Mouse (Mus musculus): ENCODE results near the gene Cnn3. TPM values are rescaled to one million over a fixed set of nuclear protein-coding genes. Genes with fewer than 3 reads are reported as not detected.
A peak's percentile ranks its signal among the peaks of the same experiment; 100 is the strongest.

Cnn3 gene
- polyA plus RNA-seq, 1 experiment from 2014 or later, result 720 TPM

GRCm38 (mm10) chr3:121426621-121427519 lies 573 bp downstream of the Cnn3 start:
- Histone ChIP-seq H3K4me2 (peak overlapping the region; percentile 86), H3K4me3 (peak overlapping the region; percentile 78), H3K4me1 (peaks cover 31% of the 10 kb centered on the region), H3K27me3 (no peaks in the 10 kb centered on the region), H3K27ac (peak overlapping the region; percentile 99), H3K36me3 (no peaks in the 10 kb centered on the region), H3K9me3 (no peaks in the 10 kb centered on the region), H3K9ac (peak overlapping the region; percentile 96)
- under 1% methylated on average over 90 of the region's 93 CpGs for WGBS
- ATAC-seq (ENCODE audit: insufficient number of reproducible peaks, low FRiP score, low TSS enrichment, low read depth), result peak; percentile 74

GRCm38 (mm10) chr3:121427520-121427908 lies 1.2 kb downstream of the Cnn3 start:
- H3K27ac ChIP-seq, result peak overlapping the region; percentile 99
- peaks cover 37% of the 10 kb centered on the region for H3K4me1 ChIP-seq
- H3K9me3 ChIP-seq, result no peaks in the 10 kb centered on the region
- no peaks in the 10 kb centered on the region for H3K27me3 ChIP-seq
- H3K4me3 ChIP-seq, result peak overlapping the region; percentile 78
- H3K9ac ChIP-seq, result peak overlapping the region; percentile 96
- peak overlapping the region; percentile 86 for H3K4me2 ChIP-seq
- H3K36me3 ChIP-seq, result no peaks in the 10 kb centered on the region
- WGBS, result 0% methylated on average over 13 of the region's 13 CpGs
- peak; percentile 56 for ATAC-seq (ENCODE audit: insufficient number of reproducible peaks, low FRiP score, low TSS enrichment, low read depth)

GRCm38 (mm10) chr3:121428230-121428629 lies 1.9 kb downstream of the Cnn3 start:
- WGBS, result 6% methylated on average over 8 of the region's 8 CpGs
- H3K27ac ChIP-seq, result peak overlapping the region; percentile 99
- peaks cover 44% of the 10 kb centered on the region for H3K4me1 ChIP-seq
- no peaks in the 10 kb centered on the region for H3K27me3 ChIP-seq
- H3K4me2 ChIP-seq, result peak overlapping the region; percentile 86
- H3K9me3 ChIP-seq, result no peaks in the 10 kb centered on the region
- peak overlapping the region; percentile 96 for H3K9ac ChIP-seq
- peak overlapping the region; percentile 78 for H3K4me3 ChIP-seq
- no peaks in the 10 kb centered on the region for H3K36me3 ChIP-seq
- no peak for ATAC-seq (ENCODE audit: insufficient number of reproducible peaks, low FRiP score, low TSS enrichment, low read depth)

- Histone ChIP-seq H3K4me3 (peak overlapping the region; percentile 78), H3K4me1 (peaks cover 50% of the 10 kb centered on the region), H3K27ac (peak overlapping the region; percentile 99; the same call in 1 of the 2 replicates), H3K36me3 (no peaks in the 10 kb centered on the region), H3K27me3 (no peaks in the 10 kb centered on the region), H3K9ac (no peak overlapping the region), H3K9me3 (no peaks in the 10 kb centered on the region), H3K4me2 (peak overlapping the region; percentile 86)
- ATAC-seq (ENCODE audit: insufficient number of reproducible peaks, low FRiP score, low TSS enrichment, low read depth), result no peak
- 38% methylated on average over 11 of the region's 11 CpGs for WGBS
Observed at GRCm38 (mm10) chr3:121428696-121429259, 2.5 kb downstream of the Cnn3 start.

GRCm38 (mm10) chr3:121429469-121429868 lies 3.2 kb downstream of the Cnn3 start:
- Histone ChIP-seq H3K4me2 (peak overlapping the region; percentile 86; the same call in 1 of the 2 replicates), H3K27ac (peak overlapping the region; percentile 18; the same call in 1 of the 2 replicates), H3K27me3 (no peaks in the 10 kb centered on the region), H3K36me3 (no peaks in the 10 kb centered on the region), H3K9ac (no peak overlapping the region), H3K4me3 (peak overlapping the region; percentile 78; the same call in 1 of the 2 replicates), H3K9me3 (no peaks in the 10 kb centered on the region), H3K4me1 (peaks cover 57% of the 10 kb centered on the region)
- 68% methylated on average over 3 of the region's 3 CpGs for WGBS
- no peak for ATAC-seq (ENCODE audit: insufficient number of reproducible peaks, low FRiP score, low TSS enrichment, low read depth)

GRCm38 (mm10) chr3:121430289-121430936 lies 4.1 kb downstream of the Cnn3 start:
- ATAC-seq (ENCODE audit: insufficient number of reproducible peaks, low FRiP score, low TSS enrichment, low read depth), result no peak
- Histone ChIP-seq H3K27ac (no peak overlapping the region), H3K4me3 (no peak overlapping the region), H3K9ac (no peak overlapping the region), H3K4me2 (0 out of 2 replicates have a peak overlapping the region, but pooled peaks have one; percentile 12), H3K36me3 (no peaks in the 10 kb centered on the region), H3K27me3 (no peaks in the 10 kb centered on the region), H3K4me1 (peaks cover 66% of the 10 kb centered on the region), H3K9me3 (no peaks in the 10 kb centered on the region)
- WGBS, result 50% methylated on average over 7 of the region's 7 CpGs

- H3K27me3 ChIP-seq, result no peaks in the 10 kb centered on the region
- no peaks in the 10 kb centered on the region for H3K9me3 ChIP-seq
- H3K4me2 ChIP-seq, result peak overlapping the region; percentile 41
- H3K36me3 ChIP-seq, result 0 out of 2 replicates have a peak, but pooled peaks cover 4% of the 10 kb centered on the region
- no peak for ATAC-seq (ENCODE audit: insufficient number of reproducible peaks, low FRiP score, low TSS enrichment, low read depth)
- WGBS, result 53% methylated on average over 6 of the region's 6 CpGs
- peaks cover 80% of the 10 kb centered on the region for H3K4me1 ChIP-seq
- peak overlapping the region; percentile 90 for H3K27ac ChIP-seq
- H3K9ac ChIP-seq, result no peak overlapping the region
- H3K4me3 ChIP-seq, result no peak overlapping the region
Observed at GRCm38 (mm10) chr3:121433359-121433758, 7.1 kb downstream of the Cnn3 start.

- H3K36me3 ChIP-seq, result 0 out of 2 replicates have a peak, but pooled peaks cover 4% of the 10 kb centered on the region
- H3K4me3 ChIP-seq, result 0 out of 2 replicates have a peak overlapping the region, but pooled peaks have one; percentile 8
- H3K4me2 ChIP-seq, result peak overlapping the region; percentile 41
- peaks cover 81% of the 10 kb centered on the region for H3K4me1 ChIP-seq
- H3K9ac ChIP-seq, result no peak overlapping the region
- 10% methylated on average over 8 of the region's 8 CpGs for WGBS
- H3K27me3 ChIP-seq, result no peaks in the 10 kb centered on the region
- no peaks in the 10 kb centered on the region for H3K9me3 ChIP-seq
- H3K27ac ChIP-seq, result peak overlapping the region; percentile 90
- peak; percentile 76 for ATAC-seq (ENCODE audit: insufficient number of reproducible peaks, low FRiP score, low TSS enrichment, low read depth)
Observed at GRCm38 (mm10) chr3:121433968-121434533, 7.8 kb downstream of the Cnn3 start.

- H3K4me3 ChIP-seq, result no peak overlapping the region
- H3K36me3 ChIP-seq, result 0 out of 2 replicates have a peak, but pooled peaks cover 4% of the 10 kb centered on the region
- no peaks in the 10 kb centered on the region for H3K27me3 ChIP-seq
- peaks cover 82% of the 10 kb centered on the region for H3K4me1 ChIP-seq
- WGBS, result 69% methylated on average over 5 of the region's 5 CpGs
- H3K9ac ChIP-seq, result no peak overlapping the region
- no peak for ATAC-seq (ENCODE audit: insufficient number of reproducible peaks, low FRiP score, low TSS enrichment, low read depth)
- no peaks in the 10 kb centered on the region for H3K9me3 ChIP-seq
- peak overlapping the region; percentile 90 for H3K27ac ChIP-seq
- H3K4me2 ChIP-seq, result no peak overlapping the region
Observed at GRCm38 (mm10) chr3:121435296-121435695, 9.0 kb downstream of the Cnn3 start.

GRCm38 (mm10) chr3:121437070-121437469 lies 10.8 kb downstream of the Cnn3 start:
- Histone ChIP-seq H3K4me3 (no peak overlapping the region), H3K27ac (peak overlapping the region; percentile 43; the same call in 1 of the 2 replicates), H3K4me1 (peaks cover 78% of the 10 kb centered on the region), H3K9ac (no peak overlapping the region), H3K36me3 (peaks cover 10% of the 10 kb centered on the region), H3K9me3 (no peaks in the 10 kb centered on the region), H3K4me2 (no peak overlapping the region), H3K27me3 (no peaks in the 10 kb centered on the region)
- no peak for ATAC-seq (ENCODE audit: insufficient number of reproducible peaks, low FRiP score, low TSS enrichment, low read depth)
- WGBS, result 74% methylated on average over 7 of the region's 7 CpGs

- peak overlapping the region; percentile 34; the same call in 1 of the 2 replicates for H3K27ac ChIP-seq
- H3K4me2 ChIP-seq, result no peak overlapping the region
- no peak for ATAC-seq (ENCODE audit: insufficient number of reproducible peaks, low FRiP score, low TSS enrichment, low read depth)
- no peak overlapping the region for H3K9ac ChIP-seq
- no peaks in the 10 kb centered on the region for H3K9me3 ChIP-seq
- WGBS, result 72% methylated on average over 7 of the region's 7 CpGs
- no peaks in the 10 kb centered on the region for H3K27me3 ChIP-seq
- H3K4me1 ChIP-seq, result peaks cover 71% of the 10 kb centered on the region
- peaks cover 19% of the 10 kb centered on the region for H3K36me3 ChIP-seq
- H3K4me3 ChIP-seq, result no peak overlapping the region
Observed at GRCm38 (mm10) chr3:121437996-121438395, 11.7 kb downstream of the Cnn3 start.
